Mouse (Mus musculus) neural tube, embryonic 11.5 days (tissue): Measurements from ENCODE around the gene Chst15. TPM values are rescaled to one million over a fixed set of nuclear protein-coding genes. Genes with fewer than 3 reads are reported as not detected.

Source experiments
- ATAC-seq: fragments of 200-750 bp; cut with Nextera tagmentation; 2 replicates; pipeline ENCODE4 v1.8.0; 2017; ENCODE audit warnings: moderate number of reproducible peaks, mild to moderate bottlenecking, moderate TSS enrichment, moderate library complexity; ENCODE audit not compliant: insufficient read depth, low FRiP score, low TSS enrichment
- DNase-seq: peaks from one replicate; pipeline ENCODE4 v3.0.0-alpha.2; 2015; ENCODE audit warnings: low spot score
- H3K27ac ChIP-seq: fragments of 300-500 bp; sonication (generic); 2 replicates; pipeline ENCODE4 v1.5.1; 2014; ENCODE audit warnings: low read depth, mild to moderate bottlenecking, low read length
- H3K27me3 ChIP-seq: fragments of 300-500 bp; sonication (generic); 2 replicates; pipeline ENCODE4 v1.6.1; 2014; ENCODE audit warnings: mild to moderate bottlenecking, low read length, mixed read lengths; ENCODE audit not compliant: control insufficient read depth, insufficient read depth
- H3K36me3 ChIP-seq: fragments of 300-500 bp; sonication (generic); 2 replicates; pipeline ENCODE4 v1.6.1; 2014; ENCODE audit warnings: mild to moderate bottlenecking, low read length, moderate library complexity, mixed read lengths; ENCODE audit not compliant: control insufficient read depth, insufficient read depth
- H3K4me1 ChIP-seq: fragments of 300-500 bp; sonication (generic); 2 replicates; pipeline ENCODE4 v1.6.1; 2014; ENCODE audit warnings: low read length, mixed read lengths; ENCODE audit not compliant: control insufficient read depth, insufficient read depth
- H3K4me2 ChIP-seq: fragments of 300-500 bp; sonication (generic); 2 replicates; pipeline ENCODE4 v1.6.1; 2014; ENCODE audit warnings: low read depth, mild to moderate bottlenecking, moderate library complexity
- H3K4me3 ChIP-seq: fragments of 300-500 bp; sonication (generic); 2 replicates; pipeline ENCODE4 v1.5.1; 2014; ENCODE audit warnings: low read depth, low read length
- H3K9ac ChIP-seq: fragments of 300-500 bp; sonication (generic); 2 replicates; pipeline ENCODE4 v1.6.1; 2014; ENCODE audit warnings: mild to moderate bottlenecking, low read length
- H3K9me3 ChIP-seq: fragments of 300-500 bp; sonication (generic); 2 replicates; pipeline ENCODE4 v1.6.1; 2016; ENCODE audit warnings: low read length; ENCODE audit not compliant: control insufficient read depth
- WGBS: fragments of 180-500 bp; shearing (Covaris S2); extraction: QIAGEN DNeasy Blood & Tissue Kit; methylation state at CpG from one replicate; pipeline ENCODE4 v1.1.7; 2014; 5-methylcytosine and 5-hydroxymethylcytosine counted together
- polyA plus RNA-seq: library from polyadenylated mRNA; unstranded; fragments of >200 nt; fragmentation: Nextera tagmentation; extraction: Ambion mirVana; gene quantifications from 2 replicates; pipeline ENCODE4 v1.2.1, GENCODE M21; 2014

Chst15 gene
- polyA plus RNA-seq, 1 experiment from 2014 or later = 31.3 TPM

GRCm38 (mm10) chr7:132198806-132199205 lies 118.2 kb downstream of the Chst15 start:
- Histone ChIP-seq H3K36me3 (no peaks in the 10 kb centered on the region), H3K9ac (no peak overlapping the region), H3K27ac (no peak overlapping the region), H3K27me3 (no peaks in the 10 kb centered on the region), H3K4me3 (no peak overlapping the region), H3K9me3 (no peaks in the 10 kb centered on the region), H3K4me2 (no peak overlapping the region), H3K4me1 (no peaks in the 10 kb centered on the region)
- WGBS = 61% methylated on average over 1 of the region's 1 CpGs
- DNase-seq (no peak), ATAC-seq (no peak)

- H3K27me3 ChIP-seq = no peaks in the 10 kb centered on the region
- H3K36me3 ChIP-seq = no peaks in the 10 kb centered on the region
- WGBS = 38% methylated on average over 7 of the region's 7 CpGs
- no peaks in the 10 kb centered on the region for H3K9me3 ChIP-seq
- DNase-seq = no peak
- no peak overlapping the region for H3K27ac ChIP-seq
- H3K4me3 ChIP-seq = no peak overlapping the region
- H3K4me2 ChIP-seq = no peak overlapping the region
- H3K9ac ChIP-seq = no peak overlapping the region
- H3K4me1 ChIP-seq = no peaks in the 10 kb centered on the region
- ATAC-seq = no peak
Measured at GRCm38 (mm10) chr7:132197817-132198475, 119.1 kb downstream of the Chst15 start.

GRCm38 (mm10) chr7:132196581-132196980 lies 120.4 kb downstream of the Chst15 start:
- Histone ChIP-seq H3K4me2 (no peak overlapping the region), H3K36me3 (no peaks in the 10 kb centered on the region), H3K27ac (no peak overlapping the region), H3K9me3 (no peaks in the 10 kb centered on the region), H3K9ac (no peak overlapping the region), H3K4me3 (no peak overlapping the region), H3K4me1 (no peaks in the 10 kb centered on the region), H3K27me3 (no peaks in the 10 kb centered on the region)
- DNase-seq (no peak), ATAC-seq (no peak)
- 91% methylated on average over 1 of the region's 1 CpGs for WGBS

GRCm38 (mm10) chr7:132193606-132194005 lies 123.4 kb downstream of the Chst15 start:
- Histone ChIP-seq H3K27ac (no peak overlapping the region), H3K27me3 (no peaks in the 10 kb centered on the region), H3K4me3 (no peak overlapping the region), H3K36me3 (no peaks in the 10 kb centered on the region), H3K4me1 (no peaks in the 10 kb centered on the region), H3K9me3 (no peaks in the 10 kb centered on the region), H3K4me2 (no peak overlapping the region), H3K9ac (no peak overlapping the region)
- DNase-seq (no peak), ATAC-seq (no peak)
- WGBS = 93% methylated on average over 2 of the region's 2 CpGs

GRCm38 (mm10) chr7:132187456-132187855 lies 129.6 kb downstream of the Chst15 start:
- H3K27ac ChIP-seq = no peak overlapping the region
- H3K36me3 ChIP-seq = no peaks in the 10 kb centered on the region
- 61% methylated on average over 3 of the region's 3 CpGs for WGBS
- ATAC-seq (no peak), DNase-seq (no peak)
- H3K4me3 ChIP-seq = no peak overlapping the region
- no peak overlapping the region for H3K9ac ChIP-seq
- H3K4me1 ChIP-seq = no peaks in the 10 kb centered on the region
- no peaks in the 10 kb centered on the region for H3K9me3 ChIP-seq
- no peak overlapping the region for H3K4me2 ChIP-seq
- no peaks in the 10 kb centered on the region for H3K27me3 ChIP-seq

Other genes starting within 250 kb of the Chst15 start
- 1.0 and 1.4 TPM in 2 replicates for gene Cpxm2, start 162.5 kb downstream of the Chst15 start, polyA plus RNA-seq